Mouse (Mus musculus): Measurements from ENCODE around the gene Agl.

- TF ChIP-seq CTCF (IDR thresholded peaks at IDR 0.05; ENCODE audit: low read depth, low read length) (no peak), POLR2A (IDR thresholded peaks at IDR 0.05; ENCODE audit: extremely low read depth, insufficient read depth, low read length) (no peak)
These were observed 9.3 kb upstream of the Agl start for GRCm38 (mm10) chr3:116817231-116817630.

Measured in liver, adult 2 months (tissue).